8 mouse cellular contexts compared by ENCODE assay signal in genomic region chr2:35297703-35298332, GRCm38 (mm10). TPM values are rescaled to one million over a fixed set of nuclear protein-coding genes. Genes with fewer than 3 reads are reported as not detected.
DNase-seq lines count a peak whose midpoint lies in the region; ATAC-seq lines count a peak whose summit lies in the region.

No protein-coding gene starts in this region.

- H3K9ac ChIP-seq in forebrain, embryonic 15.5 days (replicated peaks) = no peak overlapping the region

- no peaks in the 10 kb centered on the region for H3K4me1 ChIP-seq in forebrain, embryonic 15.5 days

- H3K27me3 ChIP-seq in forebrain, embryonic 15.5 days = no peaks in the 10 kb centered on the region

- DNase-seq in MEL-GATA-1-ER (ENCODE audit: extremely low read depth, low read depth) = peak; percentile 41
- DNase-seq in cerebellum, adult 11-12 months = peak; percentile 61
- DNase-seq in layer of hippocampus, adult 8-10 months (ENCODE audit: low spot score in 2 of 2) = peak; percentile 54 to 76
- peak; percentile 91 for DNase-seq in lung, postnatal 10 days
- peak; percentile 41 for DNase-seq in retina, adult 2 months (ENCODE audit: low read depth, low spot score)
- DNase-seq in thymus, postnatal 25 days = peak; percentile 82

- H3K27ac ChIP-seq in forebrain, embryonic 15.5 days (replicated peaks) = no peak overlapping the region

- no peaks in the 10 kb centered on the region for H3K36me3 ChIP-seq in forebrain, embryonic 15.5 days

- H3K4me3 ChIP-seq in forebrain, embryonic 15.5 days = no peak overlapping the region

- H3K4me2 ChIP-seq in forebrain, embryonic 15.5 days (replicated peaks) = no peak overlapping the region

- WGBS in forebrain, embryonic 15.5 days = 29% methylated on average over 15 of the region's 15 CpGs

- H3K9me3 ChIP-seq in forebrain, embryonic 15.5 days = no peaks in the 10 kb centered on the region

- peak; percentile 69 for ATAC-seq in forebrain, embryonic 15.5 days (replicated peaks)
- ATAC-seq in hematopoietic stem cell, adult 5-6 weeks (replicated peaks in 1 of 2; ENCODE audit: insufficient read depth in 1 of 2, low FRiP score in 2 of 2, low TSS enrichment in 1 of 2, low read depth in 1 of 2, poor library complexity in 2 of 2, severe bottlenecking in 2 of 2) = peak; percentile 93 to 96

RNA-seq across cellular contexts. Expression of gene Stom, which starts 39.0 kb away (rescaled TPM):
- polyA plus RNA-seq in forebrain, embryonic 15.5 days (2015; fragmentation: Nextera tagmentation; extraction: Ambion mirVana) = 9.9 and 10.9 TPM in 2 replicates
- total RNA-seq in hematopoietic stem cell, adult 5-6 weeks (2017) = 34.7 and 40.0 TPM in 2 replicates
- total RNA-seq in layer of hippocampus, adult 8-10 months (2022) = 10 to 100 TPM in 2 of 4 experiments, 1 to 10 TPM in 2; 9.5 to 13.6 (median 11.3) TPM

RNA-seq across cellular contexts. Expression of gene Gsn, which starts 41.6 kb away (rescaled TPM):
- 18.0 and 18.1 TPM in 2 replicates for polyA plus RNA-seq in forebrain, embryonic 15.5 days (2015; fragmentation: Nextera tagmentation; extraction: Ambion mirVana)
- 19.8 and 34.2 TPM in 2 replicates for total RNA-seq in hematopoietic stem cell, adult 5-6 weeks (2017)
- 10 to 100 TPM; 41.3 to 77.4 (median 60.0) TPM for total RNA-seq in layer of hippocampus, adult 8-10 months (2022)

Comparison
In these comparisons a context has a peak if more than half of its experiments do, and no peak if none do; other contexts are left out.
1. DNase-seq: peak in every context shown above with its lines; median percentile 91 in lung, postnatal 10 days; 82 in thymus, postnatal 25 days; 65 in layer of hippocampus, adult 8-10 months; 61 in cerebellum, adult 11-12 months; 41 in MEL-GATA-1-ER; 41 in retina, adult 2 months.